12 mouse cellular contexts compared by ENCODE assay signal in the genomic region with DNA sequence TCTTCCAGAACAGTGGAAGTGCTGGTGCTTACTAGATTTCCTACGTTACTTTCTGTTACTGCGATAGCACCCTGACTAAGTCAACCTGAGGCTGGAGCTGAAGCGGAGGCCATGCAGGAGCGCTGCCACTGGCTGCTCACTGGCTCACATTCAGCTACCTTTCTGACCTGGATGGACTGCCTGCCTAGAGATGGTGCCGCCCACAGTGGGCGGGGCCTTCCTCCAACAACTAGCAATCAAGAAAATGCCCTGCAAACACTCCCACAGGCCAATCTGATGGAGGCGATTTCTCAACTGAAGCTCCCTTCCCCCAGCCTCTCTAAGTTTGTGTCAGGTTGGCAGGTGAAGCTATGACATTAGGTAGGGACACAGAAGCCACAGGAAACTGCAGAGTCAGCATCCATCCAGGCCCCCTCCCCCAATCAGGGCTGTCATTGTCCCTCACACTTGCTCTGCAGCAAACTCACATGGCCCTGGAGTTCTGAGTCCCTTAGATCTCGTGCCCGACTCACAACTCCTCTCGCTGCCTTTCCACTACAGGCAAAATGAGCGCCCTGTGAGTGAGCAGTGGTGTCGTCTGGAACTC.
DNase-seq lines count a peak whose midpoint lies in the region; ATAC-seq and TF ChIP-seq lines count a peak whose summit lies in the region.
"Had no signal": no experiment of that assay in that cellular context is flagged by ENCODE, and none has a peak within 500 bp of the region (broad histone marks: within the 10 kb centered on the region; RNA-seq: fewer than 3 reads in every experiment).

No protein-coding gene starts in this region.

- peak; percentile 84 for ATAC-seq in intestine, embryonic 15.5 days
- ATAC-seq in lung, embryonic 16.5 days (ENCODE audit: low read depth) = peak; percentile 46; the same call in 1 of the 2 replicates
- ATAC-seq: hindbrain, postnatal 0 days had no signal

- H3K4me3 ChIP-seq in MEL (ENCODE audit: control insufficient read depth in 1 of 2, insufficient read depth in 1 of 2, low read depth in 2 of 2, low read length in 2 of 2) = no peak overlapping the region
- H3K4me3 ChIP-seq in intestine, embryonic 15.5 days (replicated peaks) = no peak overlapping the region
- H3K4me3 ChIP-seq in lung, embryonic 16.5 days (ENCODE audit: low read length) = no peak overlapping the region
- H3K4me3 ChIP-seq: heart, adult 2 months had no signal

- no peak for TF ChIP-seq RAD21 in MEL (IDR thresholded peaks at IDR 0.05; ENCODE audit: low read depth, low read length)

- no peak for TF ChIP-seq POLR2A in MEL (IDR thresholded peaks at IDR 0.05; ENCODE audit: control insufficient read depth in 1 of 2, insufficient read depth in 1 of 2, low read depth in 1 of 2, low read length in 2 of 2, poor library complexity in 1 of 2)

- DNase-seq in MEL (ENCODE audit: low read depth, low spot score) = peak; percentile 23
- DNase-seq in kidney, postnatal 4 days = peak; percentile 29 to 62
- DNase-seq in thymus, postnatal 10 days (ENCODE audit: low spot score in 2 of 2) = no peak
- DNase-seq in gastrocnemius, postnatal 4 days (ENCODE audit: low spot score in 2 of 2) = no peak
- no peak for DNase-seq in natural killer cell, adult 2 months (ENCODE audit: low spot score in 2 of 2)
- DNase-seq in gastrocnemius, postnatal 10 days = no peak
- DNase-seq: heart, adult 2 months; right cerebral cortex, postnatal 25 days; thymus, postnatal 36 days had no signal

- no peaks in the 10 kb centered on the region; a peak in 1 of 4 replicates for H3K36me3 ChIP-seq in MEL (ENCODE audit: control insufficient read depth in 1 of 2, insufficient read depth in 2 of 2, low read length in 2 of 2)
- H3K36me3 ChIP-seq in intestine, embryonic 15.5 days = no peaks in the 10 kb centered on the region
- no peaks in the 10 kb centered on the region for H3K36me3 ChIP-seq in lung, embryonic 16.5 days (ENCODE audit: control insufficient read depth, insufficient read depth, low read length)

- no peak overlapping the region for H3K4me2 ChIP-seq in intestine, embryonic 15.5 days (replicated peaks)
- no peak overlapping the region for H3K4me2 ChIP-seq in lung, embryonic 16.5 days (ENCODE audit: low read depth, low read length)

- no peak for TF ChIP-seq CTCF in MEL (IDR thresholded peaks at IDR 0.05 in 2 of 3, conservative IDR thresholded peaks at IDR 0.05 in 1 of 3; ENCODE audit: control insufficient read depth in 1 of 3, insufficient read depth in 1 of 3, low read depth in 2 of 3, low read length in 3 of 3, poor library complexity in 1 of 3, severe bottlenecking in 1 of 3)

- no peaks in the 10 kb centered on the region; a peak in 1 of 4 replicates for H3K27me3 ChIP-seq in MEL (ENCODE audit: control insufficient read depth in 1 of 2, insufficient read depth in 2 of 2, low read length in 2 of 2)
- H3K27me3 ChIP-seq in intestine, embryonic 15.5 days (replicated peaks) = no peaks in the 10 kb centered on the region
- H3K27me3 ChIP-seq in lung, embryonic 16.5 days (ENCODE audit: control insufficient read depth, insufficient read depth, low read depth, low read length) = no peaks in the 10 kb centered on the region

- H3K27ac ChIP-seq in MEL (ENCODE audit: control insufficient read depth, low read depth, low read length) = no peak overlapping the region
- H3K27ac ChIP-seq in intestine, embryonic 15.5 days = no peak overlapping the region
- no peak overlapping the region for H3K27ac ChIP-seq in lung, embryonic 16.5 days (ENCODE audit: low read length)
- H3K27ac ChIP-seq: heart, adult 2 months; hindbrain, postnatal 0 days had no signal

- no peak for TF ChIP-seq EP300 in MEL (IDR thresholded peaks at IDR 0.05; ENCODE audit: low read depth in 1 of 2, low read length in 2 of 2)

- no peaks in the 10 kb centered on the region for H3K9me3 ChIP-seq in MEL (replicated peaks; ENCODE audit: insufficient read depth, low read length)
- H3K9me3 ChIP-seq in intestine, embryonic 15.5 days = no peaks in the 10 kb centered on the region
- no peaks in the 10 kb centered on the region for H3K9me3 ChIP-seq in lung, embryonic 16.5 days (ENCODE audit: control insufficient read depth, low read length)

- no peaks in the 10 kb centered on the region for H3K79me2 ChIP-seq in MEL (ENCODE audit: control insufficient read depth, insufficient read depth, low read length, poor library complexity)

- peaks cover 0 to 5% of the 10 kb centered on the region in 2 experiments; a peak in 1 of 4 replicates for H3K4me1 ChIP-seq in MEL (ENCODE audit: control insufficient read depth in 1 of 2, insufficient read depth in 2 of 2, low read length in 2 of 2)
- 0 out of 2 replicates have a peak, but pooled peaks cover 2% of the 10 kb centered on the region for H3K4me1 ChIP-seq in intestine, embryonic 15.5 days (replicated peaks)
- H3K4me1 ChIP-seq in lung, embryonic 16.5 days (replicated peaks; ENCODE audit: control insufficient read depth, insufficient read depth, low read length) = no peaks in the 10 kb centered on the region; the same call in 1 of the 2 replicates

- WGBS in intestine, embryonic 15.5 days = 69% methylated on average over 12 of the region's 12 CpGs
- WGBS in lung, embryonic 16.5 days = 69% methylated on average over 12 of the region's 12 CpGs

- H3K9ac ChIP-seq in MEL (ENCODE audit: control insufficient read depth, low read depth, low read length, poor library complexity, severe bottlenecking) = no peak overlapping the region
- no peak overlapping the region for H3K9ac ChIP-seq in intestine, embryonic 15.5 days
- H3K9ac ChIP-seq in lung, embryonic 16.5 days (ENCODE audit: low read length) = no peak overlapping the region

TF ChIP-seq in MEL, 35 proteins besides CTCF, POLR2A, EP300 and RAD21:
- TF ChIP-seq ZKSCAN1 (IDR thresholded peaks at IDR 0.05; ENCODE audit: low read depth, low read length) (no peak), MAFK (IDR thresholded peaks at IDR 0.05; ENCODE audit: borderline replicate concordance, low read depth, low read length) (peak; percentile 42; the same call in 1 of the 2 replicates), GATA1 (IDR thresholded peaks at IDR 0.05; ENCODE audit: low read depth, low read length) (no peak)

Comparison
In these comparisons a context has a peak if more than half of its experiments do, and no peak if none do; other contexts are left out.
1. DNase-seq: peak in MEL (single experiment) and kidney, postnatal 4 days (2 of 2); none in thymus, postnatal 10 days (0 of 2), gastrocnemius, postnatal 4 days (0 of 2), natural killer cell, adult 2 months (0 of 2) and gastrocnemius, postnatal 10 days (single experiment).